Mouse (Mus musculus) urinary bladder, adult 18-20 months (tissue): ENCODE results near the gene Errfi1.

Experiments
- DNase-seq, 2 experiments: peaks; one replicate each; pipeline ENCODE4 v3.0.0; 2022; ENCODE audit warnings: low spot score in 2 of 2, mixed read lengths in 2 of 2

The Errfi1 gene

GRCm38 (mm10) chr4:150853680-150854461, at the start of gene Errfi1:
TSS of gene Errfi1 (plus strand) at chr4:150853919.
- peak in 1 of 2 experiments; percentile 28 for DNase-seq

- DNase-seq, result no peak
Observed at GRCm38 (mm10) chr4:150804204-150804603, 49.5 kb upstream of the Errfi1 start.

- DNase-seq, result no peak
Observed at GRCm38 (mm10) chr4:150807727-150808470, 45.8 kb upstream of the Errfi1 start.

GRCm38 (mm10) chr4:150808471-150808847, 45.3 kb upstream of the Errfi1 start:
- peak in 1 of 2 experiments; percentile 56 for DNase-seq

GRCm38 (mm10) chr4:150809323-150809722, 44.4 kb upstream of the Errfi1 start:
- DNase-seq, result no peak

- DNase-seq, result no peak
Observed at GRCm38 (mm10) chr4:150815144-150815543, 38.6 kb upstream of the Errfi1 start.

- DNase-seq, result no peak
Observed at GRCm38 (mm10) chr4:150816414-150816951, 37.2 kb upstream of the Errfi1 start.

GRCm38 (mm10) chr4:150819126-150819910, 34.4 kb upstream of the Errfi1 start:
- DNase-seq, result no peak

- no peak for DNase-seq
Observed at GRCm38 (mm10) chr4:150821381-150821780, 32.3 kb upstream of the Errfi1 start.

- DNase-seq, result no peak
Observed at GRCm38 (mm10) chr4:150822624-150823023, 31.1 kb upstream of the Errfi1 start.

- DNase-seq, result no peak
Observed at GRCm38 (mm10) chr4:150823614-150824480, 29.9 kb upstream of the Errfi1 start.

- no peak for DNase-seq
Observed at GRCm38 (mm10) chr4:150824877-150825276, 28.8 kb upstream of the Errfi1 start.

GRCm38 (mm10) chr4:150825531-150825930, 28.2 kb upstream of the Errfi1 start:
- DNase-seq, result peak; percentile 43 to 66

- no peak for DNase-seq
Observed at GRCm38 (mm10) chr4:150831321-150831720, 22.4 kb upstream of the Errfi1 start.

- DNase-seq, result no peak
Observed at GRCm38 (mm10) chr4:150831941-150832340, 21.8 kb upstream of the Errfi1 start.

GRCm38 (mm10) chr4:150835163-150835562, 18.6 kb upstream of the Errfi1 start:
- no peak for DNase-seq

GRCm38 (mm10) chr4:150836258-150836657, 17.5 kb upstream of the Errfi1 start:
- DNase-seq, result no peak

GRCm38 (mm10) chr4:150836961-150837360, 16.8 kb upstream of the Errfi1 start:
- no peak for DNase-seq

GRCm38 (mm10) chr4:150837458-150837857, 16.3 kb upstream of the Errfi1 start:
- DNase-seq, result peak in 1 of 2 experiments; percentile 57

- no peak for DNase-seq
Observed at GRCm38 (mm10) chr4:150842045-150842444, 11.7 kb upstream of the Errfi1 start.

- no peak for DNase-seq
Observed at GRCm38 (mm10) chr4:150843181-150843580, 10.5 kb upstream of the Errfi1 start.
